Mouse (Mus musculus) CH12.LX (cell line): ENCODE measurements around the gene Slu7.

ENCODE experiments used
- CTCF ChIP-seq, 2 experiments: IDR thresholded peaks in 1 of 2; conservative IDR thresholded peaks in 1 of 2; 2 replicates each; pipeline ENCODE4 v1.5.1; 2011 to 2012; ENCODE audit warnings: low read depth in 2 of 2, low read length in 2 of 2, improper control_type of control experiment in 1 of 2, inconsistent platforms in 1 of 2, mild to moderate bottlenecking in 1 of 2, moderate library complexity in 1 of 2
- EP300 ChIP-seq: IDR thresholded peaks from 2 replicates; pipeline ENCODE4 v1.6.1; 2011; ENCODE audit warnings: low read length, improper control_type of control experiment
- NRF1 ChIP-seq: IDR thresholded peaks from 2 replicates; pipeline ENCODE4 v1.6.1; 2014; ENCODE audit warnings: low read depth, mild to moderate bottlenecking, inconsistent platforms, low read length, improper control_type of control experiment, moderate library complexity
- POLR2A ChIP-seq: IDR thresholded peaks from 2 replicates; pipeline ENCODE4 v1.6.1; 2011; ENCODE audit warnings: low read depth, mild to moderate bottlenecking, improper control_type of control experiment, low read length
- SMC3 ChIP-seq: IDR thresholded peaks from 2 replicates; pipeline ENCODE4 v1.6.1; 2011; ENCODE audit warnings: low read depth, low read length, improper control_type of control experiment
- ZNF384 ChIP-seq: IDR thresholded peaks from 2 replicates; pipeline ENCODE4 v1.6.1; 2012; ENCODE audit warnings: low read depth, low read length, improper control_type of control experiment, inconsistent platforms

GRCm38 (mm10) chr11:43433254-43434023 lies at the start of gene Slu7:
- peak; percentile 80 for TF ChIP-seq POLR2A
- TF ChIP-seq NRF1: peak; percentile 84
- peak; percentile 98 for TF ChIP-seq ZNF384
- no peak for TF ChIP-seq SMC3
- peak in 1 of 2 experiments; percentile 34; a peak in 2 of 4 replicates for TF ChIP-seq CTCF (conservative IDR thresholded peaks at IDR 0.05 in 1 of 2, IDR thresholded peaks at IDR 0.05 in 1 of 2; ENCODE audit: low read depth in 2 of 2, low read length in 2 of 2)
- no peak for TF ChIP-seq EP300
